Mouse (Mus musculus): Measurements from ENCODE around the gene Ophn1.

DNA sequence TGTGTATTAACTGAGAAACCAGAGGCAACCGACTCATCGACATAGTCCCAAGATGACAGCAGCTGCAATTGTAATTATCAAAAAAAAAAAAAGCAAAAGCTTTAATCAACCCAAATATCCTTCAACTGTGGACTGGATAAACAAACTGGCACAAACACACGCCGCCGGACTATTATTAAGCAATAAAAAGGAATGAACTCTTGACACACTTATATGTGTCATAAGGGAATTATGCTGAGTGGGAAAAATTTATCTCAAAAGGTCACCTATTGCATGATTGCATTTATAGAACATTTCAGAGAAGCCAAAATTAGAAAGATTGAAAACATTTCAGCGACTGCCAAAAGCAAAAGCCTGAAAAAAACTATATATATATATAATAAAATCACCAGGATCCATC is 40.0 kb downstream of the Ophn1 start:
- TF ChIP-seq POLR2A (IDR thresholded peaks at IDR 0.05; ENCODE audit: insufficient read depth, low read length) (no peak), CTCF (IDR thresholded peaks at IDR 0.05; ENCODE audit: low read depth, low read length) (no peak), EP300 (IDR thresholded peaks at IDR 0.05; ENCODE audit: insufficient read depth, low read depth, low read length) (no peak)

Measured in ES-Bruce4 (cell line).